Mouse (Mus musculus): ENCODE measurements around the gene Ptpn1. TPM values are rescaled to one million over a fixed set of nuclear protein-coding genes. Genes with fewer than 3 reads are reported as not detected.

Ptpn1 gene
- polyA plus RNA-seq, 1 experiment from 2014 or later = 60.1 TPM

DNA sequence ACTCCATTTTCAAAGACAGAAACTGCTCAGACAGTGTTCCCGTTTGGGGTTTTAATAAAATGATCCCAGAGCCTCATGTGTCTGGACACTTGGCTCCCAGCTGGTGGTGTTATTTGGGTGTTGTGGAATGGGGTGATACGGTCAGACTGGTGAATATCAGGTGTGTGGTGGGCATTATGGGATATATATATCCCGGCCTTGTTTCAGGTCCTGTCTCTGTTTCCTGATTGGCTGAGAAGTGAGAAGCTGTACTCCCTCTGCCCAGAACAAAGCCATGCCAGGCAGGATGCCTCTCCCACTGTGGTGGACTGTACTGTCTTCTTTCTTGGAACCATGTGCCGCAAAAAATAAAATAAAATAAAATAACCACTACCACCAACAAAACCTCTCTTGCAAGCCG lies 7.8 kb upstream of the Ptpn1 start:
- H3K9ac ChIP-seq (replicated peaks) = no peak overlapping the region
- 83% methylated on average over 5 of the region's 5 CpGs for WGBS
- no peak for ATAC-seq (ENCODE audit: insufficient number of reproducible peaks, insufficient read depth, low FRiP score, low TSS enrichment, low read depth)
- no peaks in the 10 kb centered on the region for H3K27me3 ChIP-seq
- no peaks in the 10 kb centered on the region for H3K36me3 ChIP-seq
- no peak overlapping the region for H3K4me2 ChIP-seq
- H3K27ac ChIP-seq = no peak overlapping the region
- no peaks in the 10 kb centered on the region for H3K9me3 ChIP-seq
- no peak overlapping the region for H3K4me3 ChIP-seq (replicated peaks)
- peaks cover 6% of the 10 kb centered on the region for H3K4me1 ChIP-seq (replicated peaks)

DNA sequence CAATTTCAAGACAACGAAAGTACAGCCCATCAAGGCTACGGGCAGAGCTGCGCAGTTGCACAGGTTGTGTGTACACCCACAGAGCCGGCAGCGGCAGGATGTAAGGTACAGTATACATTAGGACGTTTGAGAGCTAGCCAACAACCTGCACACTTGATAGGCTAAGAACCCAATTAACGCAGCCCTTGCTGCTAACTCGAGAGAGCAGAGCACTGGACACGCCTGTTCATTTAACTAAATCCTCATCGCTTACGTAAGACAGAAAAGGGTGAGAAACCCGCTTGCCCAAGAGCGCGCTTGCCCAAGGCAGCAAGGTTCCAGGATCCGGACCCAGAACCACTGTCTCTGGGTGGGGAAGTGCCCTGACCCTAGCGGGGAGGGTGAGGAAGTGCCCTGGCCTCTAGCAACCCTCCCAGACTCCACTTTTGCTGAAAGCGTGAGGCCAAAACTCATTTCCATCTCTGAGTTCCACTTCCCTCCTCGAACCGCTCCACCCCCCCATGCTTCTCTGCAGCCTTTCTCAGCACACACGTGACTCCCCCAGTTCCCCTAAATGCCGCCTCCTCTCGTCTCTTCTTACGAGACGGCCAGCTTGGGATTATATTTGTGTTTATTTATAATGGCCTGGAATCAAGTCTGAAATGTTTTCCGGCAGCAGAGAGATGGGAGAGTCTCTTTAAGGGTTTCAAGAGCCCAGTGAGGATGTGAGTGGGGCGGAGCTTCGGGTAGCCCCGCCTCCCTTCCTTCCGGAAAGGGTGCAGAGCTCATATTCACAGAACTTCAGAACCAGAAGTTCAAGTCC lies 6.9 kb upstream of the Ptpn1 start:
- peak; percentile 76 for ATAC-seq (ENCODE audit: insufficient number of reproducible peaks, insufficient read depth, low FRiP score, low TSS enrichment, low read depth)
- H3K4me3 ChIP-seq (replicated peaks) = peak overlapping the region; percentile 44
- H3K27me3 ChIP-seq = no peaks in the 10 kb centered on the region
- H3K9ac ChIP-seq (replicated peaks) = peak overlapping the region; percentile 57
- no peaks in the 10 kb centered on the region for H3K36me3 ChIP-seq
- peaks cover 5% of the 10 kb centered on the region for H3K4me1 ChIP-seq (replicated peaks)
- 1% methylated on average over 29 of the region's 29 CpGs for WGBS
- H3K27ac ChIP-seq = peak overlapping the region; percentile 90
- H3K4me2 ChIP-seq = peak overlapping the region; percentile 80
- H3K9me3 ChIP-seq = no peaks in the 10 kb centered on the region

DNA sequence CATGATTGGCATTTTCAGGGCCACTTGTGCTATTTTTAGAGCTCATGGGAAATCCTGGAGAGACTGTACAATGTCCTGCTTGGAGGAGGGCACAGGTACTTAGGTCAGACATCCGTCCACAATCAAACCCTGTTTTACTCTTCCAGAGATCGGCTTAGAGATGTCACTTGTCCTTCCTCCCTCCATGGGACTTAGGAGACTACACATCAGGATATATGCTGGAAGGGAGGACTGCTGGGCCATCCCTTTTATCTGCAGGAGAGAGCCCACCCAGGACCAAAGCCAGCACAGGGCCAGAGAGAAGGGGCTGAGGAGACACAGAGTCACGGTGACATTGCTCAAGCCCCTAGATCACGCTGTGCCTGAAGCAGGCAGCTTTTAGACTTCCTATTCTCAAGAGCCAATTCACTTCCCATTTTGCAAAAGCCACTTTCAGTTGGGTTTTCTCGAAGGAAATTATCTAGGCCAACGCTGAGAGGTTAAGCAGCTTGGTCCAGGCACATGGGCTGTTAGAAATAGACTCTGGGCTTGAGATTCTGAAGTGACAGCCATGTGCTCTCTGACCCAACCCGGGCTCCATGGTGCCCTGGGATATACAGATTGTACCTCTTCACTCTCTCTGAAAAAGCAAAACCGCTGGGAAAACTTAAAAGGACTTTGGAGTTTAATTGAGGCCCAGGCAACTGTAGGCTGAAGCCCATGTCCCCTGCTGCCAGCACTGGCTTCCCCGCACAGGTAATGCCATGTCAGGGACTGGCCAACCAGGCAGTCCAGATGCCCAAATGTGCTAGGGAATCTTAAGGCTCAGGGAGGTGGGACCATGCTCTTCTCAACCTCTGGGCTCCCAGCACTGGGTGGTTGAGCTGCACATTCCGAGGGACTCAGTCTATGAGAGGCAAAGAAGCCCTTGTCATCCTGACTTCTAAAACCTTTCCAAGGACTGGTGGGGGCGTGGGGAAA lies 5.7 kb upstream of the Ptpn1 start:
- WGBS = 88% methylated on average over 11 of the region's 11 CpGs
- Histone ChIP-seq H3K9ac (replicated peaks) (no peak overlapping the region), H3K4me3 (replicated peaks) (no peak overlapping the region), H3K27ac (no peak overlapping the region), H3K36me3 (no peaks in the 10 kb centered on the region), H3K4me1 (replicated peaks) (peaks cover 5% of the 10 kb centered on the region), H3K4me2 (no peak overlapping the region), H3K9me3 (no peaks in the 10 kb centered on the region), H3K27me3 (no peaks in the 10 kb centered on the region)
- ATAC-seq (ENCODE audit: insufficient number of reproducible peaks, insufficient read depth, low FRiP score, low TSS enrichment, low read depth) = no peak

DNA sequence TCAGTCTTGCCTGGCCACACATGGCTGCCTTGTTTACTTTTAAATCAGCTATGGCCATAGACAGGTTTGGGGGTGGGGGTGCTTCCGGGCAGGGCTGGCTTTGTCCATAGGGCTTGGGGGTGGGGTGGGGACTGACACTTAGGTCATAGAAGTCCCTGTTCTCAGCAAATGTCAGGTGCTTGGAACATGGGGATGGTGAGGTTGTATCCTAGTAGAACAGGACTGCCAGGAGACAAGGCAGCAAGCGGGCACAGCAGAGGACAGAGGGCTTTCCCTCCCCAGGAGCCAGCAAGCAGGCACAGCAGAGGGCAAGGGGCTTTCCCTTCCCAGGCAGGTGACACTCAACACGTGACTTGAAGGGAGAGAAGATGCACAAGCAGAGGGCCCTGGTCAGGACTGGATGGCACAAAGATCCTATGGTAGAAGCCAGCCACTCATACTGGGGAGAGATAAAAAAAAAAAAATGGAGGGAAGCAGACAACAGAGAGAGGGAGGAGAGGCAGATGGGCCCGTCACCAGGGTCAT lies 3.8 kb upstream of the Ptpn1 start:
- ATAC-seq (ENCODE audit: insufficient number of reproducible peaks, insufficient read depth, low FRiP score, low TSS enrichment, low read depth) = no peak
- Histone ChIP-seq H3K36me3 (no peaks in the 10 kb centered on the region), H3K4me3 (replicated peaks) (no peak overlapping the region), H3K9me3 (no peaks in the 10 kb centered on the region), H3K9ac (replicated peaks) (no peak overlapping the region), H3K27me3 (no peaks in the 10 kb centered on the region), H3K27ac (no peak overlapping the region), H3K4me1 (replicated peaks) (peaks cover 16% of the 10 kb centered on the region), H3K4me2 (no peak overlapping the region)
- WGBS = 72% methylated on average over 4 of the region's 4 CpGs

DNA sequence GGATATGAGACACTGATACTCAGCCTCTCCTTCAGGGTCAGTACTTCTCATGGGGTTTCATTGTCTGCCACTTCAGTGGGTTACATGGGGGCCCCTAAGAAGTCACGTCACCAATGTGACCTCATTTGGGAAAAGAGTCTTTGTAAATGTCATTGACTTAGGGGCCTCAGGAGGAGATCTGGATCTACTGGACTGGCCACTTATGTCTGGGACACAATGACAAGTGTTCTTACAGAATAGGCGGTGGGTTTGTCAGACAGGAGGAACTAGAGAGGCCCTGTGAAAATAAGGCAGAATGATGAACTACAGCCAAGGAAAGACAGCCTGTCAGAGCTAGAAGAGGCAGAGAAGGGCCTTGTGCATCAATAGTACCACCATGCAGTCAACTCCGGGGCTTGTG lies 2.9 kb upstream of the Ptpn1 start:
- no peak overlapping the region for H3K4me3 ChIP-seq (replicated peaks)
- no peak overlapping the region for H3K4me2 ChIP-seq
- peaks cover 25% of the 10 kb centered on the region for H3K4me1 ChIP-seq (replicated peaks)
- no peaks in the 10 kb centered on the region for H3K36me3 ChIP-seq
- ATAC-seq (ENCODE audit: insufficient number of reproducible peaks, insufficient read depth, low FRiP score, low TSS enrichment, low read depth) = no peak
- WGBS = 85% methylated on average over 3 of the region's 3 CpGs
- no peak overlapping the region for H3K9ac ChIP-seq (replicated peaks)
- H3K27ac ChIP-seq = no peak overlapping the region
- H3K9me3 ChIP-seq = no peaks in the 10 kb centered on the region
- H3K27me3 ChIP-seq = no peaks in the 10 kb centered on the region

DNA sequence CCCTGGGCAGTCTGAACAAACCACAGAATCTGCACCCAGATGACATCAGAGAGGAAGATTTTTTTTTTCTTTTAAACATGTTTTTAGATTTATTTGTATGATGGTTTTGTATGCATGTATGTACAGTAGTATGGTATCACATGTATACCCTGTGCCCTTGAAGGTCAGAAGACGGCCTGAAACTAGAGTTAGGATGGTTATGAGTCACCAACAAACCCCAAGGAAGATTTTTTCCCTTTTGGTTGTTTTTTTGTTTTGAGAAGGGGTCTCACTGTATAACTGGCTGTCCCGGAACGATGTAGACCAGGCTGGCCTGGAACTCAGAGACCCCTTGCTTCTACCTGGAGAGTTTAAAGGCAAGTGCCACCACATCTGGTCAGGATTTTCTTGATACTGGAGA lies 882 bp upstream of the Ptpn1 start:
- Histone ChIP-seq H3K4me2 (peak overlapping the region; percentile 88), H3K36me3 (no peaks in the 10 kb centered on the region), H3K27me3 (no peaks in the 10 kb centered on the region), H3K4me1 (replicated peaks) (peaks cover 28% of the 10 kb centered on the region), H3K27ac (peak overlapping the region; percentile 59; the same call in 1 of the 2 replicates), H3K9ac (replicated peaks) (peak overlapping the region; percentile 83; the same call in 1 of the 2 replicates), H3K4me3 (replicated peaks) (no peak overlapping the region), H3K9me3 (no peaks in the 10 kb centered on the region)
- no peak for ATAC-seq (ENCODE audit: insufficient number of reproducible peaks, insufficient read depth, low FRiP score, low TSS enrichment, low read depth)
- 91% methylated on average over 3 of the region's 3 CpGs for WGBS

DNA sequence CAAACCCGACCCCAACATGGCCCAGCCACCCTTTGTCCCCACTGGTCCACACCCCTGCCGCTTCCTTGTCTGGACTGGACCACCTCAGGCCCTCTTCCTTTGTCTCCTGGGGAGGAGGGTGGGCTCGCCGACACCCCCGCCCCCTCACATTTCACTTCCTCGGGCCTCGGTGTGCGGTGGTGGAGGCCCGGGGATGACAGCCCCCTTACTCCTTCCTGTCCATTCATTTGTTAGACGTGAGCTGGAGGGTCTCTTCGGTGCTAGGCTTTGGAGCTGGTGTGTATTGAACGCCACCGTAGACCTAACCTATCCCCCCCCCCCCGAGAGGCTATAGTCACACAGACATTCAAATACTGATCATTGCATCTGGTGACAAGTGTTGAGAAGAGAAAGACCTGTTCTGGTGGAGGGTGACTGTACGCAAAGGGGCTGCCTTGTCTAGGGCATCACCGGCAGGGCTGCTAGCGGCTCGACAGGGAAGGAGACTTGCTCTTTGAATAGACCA lies 922 bp downstream of the Ptpn1 start:
- H3K36me3 ChIP-seq = no peaks in the 10 kb centered on the region
- WGBS = 0% methylated on average over 18 of the region's 18 CpGs
- peaks cover 28% of the 10 kb centered on the region for H3K4me1 ChIP-seq (replicated peaks)
- peak overlapping the region; percentile 83 for H3K9ac ChIP-seq (replicated peaks)
- H3K27me3 ChIP-seq = no peaks in the 10 kb centered on the region
- H3K27ac ChIP-seq = peak overlapping the region; percentile 0; the same call in 1 of the 2 replicates
- no peaks in the 10 kb centered on the region for H3K9me3 ChIP-seq
- peak overlapping the region; percentile 89 for H3K4me3 ChIP-seq (replicated peaks)
- H3K4me2 ChIP-seq = peak overlapping the region; percentile 88
- ATAC-seq (ENCODE audit: insufficient number of reproducible peaks, insufficient read depth, low FRiP score, low TSS enrichment, low read depth) = 0 out of 2 replicates have a peak, but pooled peaks have one; percentile 22

DNA sequence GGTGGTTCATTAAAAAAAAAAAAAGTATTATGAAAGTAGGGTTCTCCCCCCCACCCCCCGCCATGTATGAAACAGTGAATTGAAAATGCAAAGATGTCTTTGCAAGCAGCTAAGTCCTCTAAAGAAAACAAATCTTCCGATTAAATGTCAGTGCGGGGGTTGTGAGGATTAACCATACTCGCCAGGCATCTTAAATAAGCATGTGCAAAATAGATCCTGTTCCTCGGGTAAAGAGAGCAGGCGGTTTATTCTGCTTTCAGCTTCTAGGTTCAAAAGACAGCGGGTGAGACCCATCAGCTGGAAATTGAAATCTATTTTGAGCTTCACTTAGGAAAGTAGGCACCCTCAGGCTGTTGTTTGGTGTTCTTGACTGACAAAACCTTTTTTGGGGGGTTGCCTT lies 1.5 kb downstream of the Ptpn1 start:
- WGBS = 46% methylated on average over 7 of the region's 7 CpGs
- Histone ChIP-seq H3K27ac (no peak overlapping the region), H3K4me3 (replicated peaks) (peak overlapping the region; percentile 89), H3K27me3 (no peaks in the 10 kb centered on the region), H3K9me3 (no peaks in the 10 kb centered on the region), H3K36me3 (no peaks in the 10 kb centered on the region), H3K4me1 (replicated peaks) (peaks cover 29% of the 10 kb centered on the region), H3K4me2 (peak overlapping the region; percentile 88), H3K9ac (replicated peaks) (peak overlapping the region; percentile 83; the same call in 1 of the 2 replicates)
- ATAC-seq (ENCODE audit: insufficient number of reproducible peaks, insufficient read depth, low FRiP score, low TSS enrichment, low read depth) = no peak

DNA sequence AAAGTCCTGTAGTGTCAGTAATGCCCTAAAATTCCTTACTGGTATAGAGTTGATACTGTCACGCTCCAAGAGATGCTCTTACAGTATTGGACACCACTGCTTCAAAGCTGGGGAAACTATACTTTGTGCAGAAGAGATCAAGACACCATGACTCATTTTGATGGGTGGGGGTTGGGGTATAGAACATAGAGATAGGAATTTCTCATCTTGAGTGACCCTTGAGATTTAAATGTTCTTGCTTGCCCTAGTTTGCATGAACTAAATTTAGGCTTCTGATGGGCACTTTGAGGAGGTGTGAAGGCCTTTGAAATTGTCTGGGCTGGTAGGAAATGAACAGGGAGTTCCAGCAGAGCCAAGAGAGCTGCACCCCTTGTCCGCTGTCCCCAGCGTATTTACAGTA lies 4.1 kb downstream of the Ptpn1 start:
- Histone ChIP-seq H3K4me3 (replicated peaks) (no peak overlapping the region), H3K27me3 (no peaks in the 10 kb centered on the region), H3K36me3 (no peaks in the 10 kb centered on the region), H3K27ac (no peak overlapping the region), H3K9ac (replicated peaks) (no peak overlapping the region), H3K4me2 (no peak overlapping the region), H3K4me1 (replicated peaks) (peaks cover 52% of the 10 kb centered on the region), H3K9me3 (no peaks in the 10 kb centered on the region)
- WGBS = 89% methylated on average over 3 of the region's 3 CpGs
- no peak for ATAC-seq (ENCODE audit: insufficient number of reproducible peaks, insufficient read depth, low FRiP score, low TSS enrichment, low read depth)

DNA sequence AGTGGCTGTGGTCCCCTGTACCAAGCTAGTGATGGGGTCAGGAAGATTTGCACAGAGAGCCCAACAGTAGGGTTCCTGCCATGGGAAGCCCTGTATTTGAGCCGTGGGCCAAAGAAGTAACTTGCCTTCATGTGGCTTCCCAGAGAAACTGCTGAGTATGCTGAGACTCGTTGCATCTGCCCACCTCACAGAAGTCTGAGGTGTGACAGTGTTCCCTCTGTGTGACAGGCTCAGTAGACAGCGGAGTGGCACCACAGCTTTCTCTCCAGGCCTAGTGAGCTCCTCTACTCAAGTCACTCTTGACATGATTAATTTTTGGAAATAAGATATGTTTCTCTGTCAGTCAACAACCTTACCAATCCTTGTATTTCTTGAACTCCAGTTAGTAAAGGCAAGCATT lies 6.9 kb downstream of the Ptpn1 start:
- H3K36me3 ChIP-seq = no peaks in the 10 kb centered on the region
- no peak overlapping the region for H3K4me3 ChIP-seq (replicated peaks)
- no peak overlapping the region for H3K4me2 ChIP-seq
- no peaks in the 10 kb centered on the region for H3K27me3 ChIP-seq
- no peak overlapping the region for H3K27ac ChIP-seq
- 63% methylated on average over 3 of the region's 3 CpGs for WGBS
- peaks cover 56% of the 10 kb centered on the region for H3K4me1 ChIP-seq (replicated peaks)
- H3K9me3 ChIP-seq = no peaks in the 10 kb centered on the region
- no peak overlapping the region; the same call in 1 of the 2 replicates for H3K9ac ChIP-seq (replicated peaks)
- no peak for ATAC-seq (ENCODE audit: insufficient number of reproducible peaks, insufficient read depth, low FRiP score, low TSS enrichment, low read depth)

DNA sequence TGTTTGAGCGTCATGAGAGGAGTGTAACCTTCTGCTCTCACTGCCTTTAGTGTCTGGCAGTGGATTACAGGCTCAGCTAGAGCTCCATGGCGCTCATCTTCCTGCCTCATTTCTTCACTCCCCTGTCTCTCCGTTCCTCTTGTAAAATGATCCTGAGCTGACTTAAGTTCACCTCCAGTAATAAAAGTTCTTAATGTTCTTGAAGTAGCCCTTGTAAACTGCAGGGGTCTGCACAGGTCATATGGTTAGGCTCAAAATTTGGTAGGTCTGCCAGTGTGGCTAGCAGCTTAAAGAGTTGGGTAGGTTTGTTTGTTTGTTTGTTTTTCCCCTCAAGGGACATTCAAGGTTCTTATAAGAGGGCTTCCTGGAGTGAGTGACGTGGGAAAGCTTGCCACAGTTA lies 7.3 kb downstream of the Ptpn1 start:
- 24% methylated on average over 4 of the region's 4 CpGs for WGBS
- no peaks in the 10 kb centered on the region for H3K36me3 ChIP-seq
- no peak overlapping the region for H3K4me2 ChIP-seq
- H3K4me3 ChIP-seq (replicated peaks) = no peak overlapping the region
- H3K9ac ChIP-seq (replicated peaks) = no peak overlapping the region
- no peak; the same call in 1 of the 2 replicates for ATAC-seq (ENCODE audit: insufficient number of reproducible peaks, insufficient read depth, low FRiP score, low TSS enrichment, low read depth)
- H3K9me3 ChIP-seq = no peaks in the 10 kb centered on the region
- peak overlapping the region; percentile 7; the same call in 1 of the 2 replicates for H3K27ac ChIP-seq
- H3K27me3 ChIP-seq = no peaks in the 10 kb centered on the region
- peaks cover 51% of the 10 kb centered on the region for H3K4me1 ChIP-seq (replicated peaks)

Measured in limb, embryonic 12.5 days (tissue).